Mouse (Mus musculus): ENCODE measurements at regions not wholly inside any gene's neighbourhood (a gene's known extent, or its start where the extent isn't known, plus 50 kb on each side); places are given as distances from the start of the nearest gene placed in this dataset.

DNA sequence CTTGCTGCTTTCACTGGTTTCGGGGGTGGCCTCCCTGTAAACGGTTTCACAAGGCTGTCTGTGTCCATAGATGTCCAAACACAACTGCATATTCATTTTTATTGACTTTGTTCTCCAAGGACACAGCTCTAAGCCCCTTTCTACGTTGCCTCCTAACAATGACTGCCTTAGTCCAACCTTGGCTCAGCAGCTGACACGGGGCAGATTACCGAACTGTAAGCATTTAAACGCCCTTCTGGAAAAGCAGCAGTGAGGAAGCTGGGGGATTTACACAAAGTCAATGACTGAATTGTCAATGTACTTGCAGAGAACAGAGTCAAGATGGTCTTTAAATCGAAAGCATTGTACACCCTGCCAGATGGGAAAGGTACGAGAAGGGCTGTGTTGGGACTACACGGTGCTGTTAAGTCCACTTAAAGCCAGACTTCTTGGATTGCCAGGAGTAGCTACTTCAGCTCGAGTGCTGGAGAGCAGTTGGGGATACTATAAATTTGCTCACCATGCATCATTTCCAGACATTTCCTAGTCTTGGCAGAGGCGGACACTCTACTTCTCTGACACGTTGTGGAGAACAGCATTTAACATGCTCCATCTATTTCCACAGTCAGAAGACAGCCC lies 149.0 kb downstream of the Dact1 start:
- 58% methylated on average over 12 of the region's 12 CpGs for WGBS
- no peaks in the 10 kb centered on the region for H3K4me1 ChIP-seq (ENCODE audit: control insufficient read depth, insufficient read depth, insufficient read length, low read length)
- no peak overlapping the region for H3K27ac ChIP-seq (ENCODE audit: insufficient read depth, low read depth, low read length)
- TF ChIP-seq POLR2A (IDR thresholded peaks at IDR 0.05; ENCODE audit: low read depth, low read length) (no peak), CTCF (IDR thresholded peaks at IDR 0.05; ENCODE audit: extremely low read depth, insufficient read length, insufficient replicate concordance, low read depth, low read length) (no peak)
- no peaks in the 10 kb centered on the region for H3K36me3 ChIP-seq (ENCODE audit: control insufficient read depth, insufficient read depth, low read length)
- H3K4me3 ChIP-seq (ENCODE audit: low read depth, low read length) = no peak overlapping the region
- H3K27me3 ChIP-seq (ENCODE audit: control insufficient read depth, insufficient read depth, low read length) = no peaks in the 10 kb centered on the region

- Histone ChIP-seq H3K4me3 (ENCODE audit: low read depth, low read length) (no peak overlapping the region), H3K4me1 (ENCODE audit: control insufficient read depth, insufficient read depth, insufficient read length, low read length) (no peaks in the 10 kb centered on the region), H3K36me3 (ENCODE audit: control insufficient read depth, insufficient read depth, low read length) (no peaks in the 10 kb centered on the region), H3K27ac (ENCODE audit: insufficient read depth, low read depth, low read length) (no peak overlapping the region), H3K27me3 (ENCODE audit: control insufficient read depth, insufficient read depth, low read length) (no peaks in the 10 kb centered on the region)
- 78% methylated on average over 6 of the region's 6 CpGs for WGBS
- no peak for TF ChIP-seq CTCF (IDR thresholded peaks at IDR 0.05; ENCODE audit: extremely low read depth, insufficient read length, insufficient replicate concordance, low read depth, low read length)
- TF ChIP-seq POLR2A (IDR thresholded peaks at IDR 0.05; ENCODE audit: low read depth, low read length) = no peak
These were observed 151.0 kb downstream of the Dact1 start for GRCm38 (mm10) chr12:71460643-71461042.

DNA sequence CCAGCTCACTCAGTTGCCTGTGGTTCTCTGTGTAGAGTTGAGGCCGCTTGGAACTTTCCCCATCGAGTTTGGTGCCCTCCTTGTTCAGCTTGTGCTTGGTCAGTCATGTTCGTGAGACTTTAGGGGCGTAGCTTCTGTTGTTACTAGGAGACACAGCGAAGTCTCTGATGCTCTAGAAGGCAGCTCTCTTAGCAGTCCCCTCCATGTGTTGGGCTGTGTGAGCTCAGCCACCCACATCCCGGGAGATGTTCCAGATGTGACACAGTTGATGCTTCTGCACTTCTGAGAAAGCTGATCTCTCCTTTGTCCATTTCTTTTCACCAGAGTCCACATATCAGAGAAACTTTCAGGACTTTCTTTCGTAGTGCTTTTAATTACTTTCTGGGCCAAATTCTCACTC lies 158.1 kb downstream of the Dact1 start:
- no peaks in the 10 kb centered on the region for H3K4me1 ChIP-seq (ENCODE audit: control insufficient read depth, insufficient read depth, insufficient read length, low read length)
- H3K27me3 ChIP-seq (ENCODE audit: control insufficient read depth, insufficient read depth, low read length) = no peaks in the 10 kb centered on the region
- 81% methylated on average over 7 of the region's 7 CpGs for WGBS
- no peak overlapping the region for H3K27ac ChIP-seq (ENCODE audit: insufficient read depth, low read depth, low read length)
- H3K4me3 ChIP-seq (ENCODE audit: low read depth, low read length) = no peak overlapping the region
- H3K36me3 ChIP-seq (ENCODE audit: control insufficient read depth, insufficient read depth, low read length) = no peaks in the 10 kb centered on the region
- TF ChIP-seq POLR2A (IDR thresholded peaks at IDR 0.05; ENCODE audit: low read depth, low read length) = no peak
- no peak for TF ChIP-seq CTCF (IDR thresholded peaks at IDR 0.05; ENCODE audit: extremely low read depth, insufficient read length, insufficient replicate concordance, low read depth, low read length)

DNA sequence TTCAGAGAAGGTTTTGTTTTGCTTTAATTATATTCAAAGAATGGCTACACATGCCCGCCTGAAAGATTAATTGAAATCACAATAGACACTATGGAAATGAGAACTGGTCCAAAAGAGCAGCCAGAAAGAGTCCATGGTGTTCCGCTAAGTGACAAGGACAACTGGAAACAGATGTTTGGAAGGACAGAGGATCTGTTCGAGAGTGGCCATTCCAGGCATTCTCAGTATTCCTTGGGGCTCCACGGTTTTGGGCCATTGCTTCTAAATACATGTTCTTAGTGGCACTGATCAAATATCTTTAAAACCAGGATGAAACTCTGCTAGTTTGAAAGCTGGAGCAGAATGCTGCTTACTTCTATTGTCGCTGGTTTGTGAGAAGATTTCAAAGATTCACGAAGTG lies 158.6 kb downstream of the Dact1 start:
- TF ChIP-seq CTCF (IDR thresholded peaks at IDR 0.05; ENCODE audit: extremely low read depth, insufficient read length, insufficient replicate concordance, low read depth, low read length) (no peak), POLR2A (IDR thresholded peaks at IDR 0.05; ENCODE audit: low read depth, low read length) (no peak)
- Histone ChIP-seq H3K36me3 (ENCODE audit: control insufficient read depth, insufficient read depth, low read length) (no peaks in the 10 kb centered on the region), H3K27ac (ENCODE audit: insufficient read depth, low read depth, low read length) (no peak overlapping the region), H3K27me3 (ENCODE audit: control insufficient read depth, insufficient read depth, low read length) (no peaks in the 10 kb centered on the region), H3K4me1 (ENCODE audit: control insufficient read depth, insufficient read depth, insufficient read length, low read length) (no peaks in the 10 kb centered on the region), H3K4me3 (ENCODE audit: low read depth, low read length) (no peak overlapping the region)
- 77% methylated on average over 6 of the region's 6 CpGs for WGBS

DNA sequence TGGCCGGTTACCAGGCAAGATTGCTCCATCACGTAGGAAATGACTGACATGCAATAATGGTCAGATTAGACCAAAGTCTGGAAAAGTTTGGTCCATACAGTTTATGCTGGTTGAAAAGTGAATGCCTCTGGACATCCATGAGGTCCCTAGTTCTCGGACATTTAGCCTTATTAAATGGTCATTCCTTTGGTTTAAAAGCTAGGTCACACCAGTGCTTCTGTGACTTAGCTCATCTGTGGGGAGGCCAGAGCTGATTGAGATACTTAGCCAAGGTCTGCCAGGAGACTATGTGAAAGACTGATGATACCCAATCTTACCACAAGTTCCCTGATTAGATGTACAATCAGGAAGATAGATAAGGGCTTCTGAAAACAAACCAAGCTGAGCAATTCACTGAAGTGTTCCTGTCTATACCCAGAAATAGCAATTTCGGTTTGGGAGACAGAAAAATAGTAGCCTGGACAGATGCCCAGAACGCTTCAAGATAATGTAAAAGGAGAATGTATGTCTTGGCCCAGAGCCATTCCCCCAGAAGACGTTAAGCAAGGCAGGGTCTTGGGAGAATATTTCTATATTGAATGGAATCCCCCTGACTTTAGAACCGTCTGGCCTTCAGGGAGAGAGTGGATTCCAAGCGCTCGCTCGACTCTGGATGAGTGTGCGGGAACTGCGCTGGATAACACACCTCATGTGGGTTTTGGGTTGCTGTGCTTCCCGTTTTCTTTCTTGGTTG lies 161.5 kb downstream of the Dact1 start:
- Histone ChIP-seq H3K27ac (ENCODE audit: insufficient read depth, low read depth, low read length) (no peak overlapping the region), H3K4me1 (ENCODE audit: control insufficient read depth, insufficient read depth, insufficient read length, low read length) (no peaks in the 10 kb centered on the region), H3K4me3 (ENCODE audit: low read depth, low read length) (no peak overlapping the region), H3K36me3 (ENCODE audit: control insufficient read depth, insufficient read depth, low read length) (no peaks in the 10 kb centered on the region), H3K27me3 (ENCODE audit: control insufficient read depth, insufficient read depth, low read length) (no peaks in the 10 kb centered on the region)
- no peak for TF ChIP-seq POLR2A (IDR thresholded peaks at IDR 0.05; ENCODE audit: low read depth, low read length)
- TF ChIP-seq CTCF (IDR thresholded peaks at IDR 0.05; ENCODE audit: extremely low read depth, insufficient read length, insufficient replicate concordance, low read depth, low read length) = no peak
- WGBS = 76% methylated on average over 13 of the region's 13 CpGs

DNA sequence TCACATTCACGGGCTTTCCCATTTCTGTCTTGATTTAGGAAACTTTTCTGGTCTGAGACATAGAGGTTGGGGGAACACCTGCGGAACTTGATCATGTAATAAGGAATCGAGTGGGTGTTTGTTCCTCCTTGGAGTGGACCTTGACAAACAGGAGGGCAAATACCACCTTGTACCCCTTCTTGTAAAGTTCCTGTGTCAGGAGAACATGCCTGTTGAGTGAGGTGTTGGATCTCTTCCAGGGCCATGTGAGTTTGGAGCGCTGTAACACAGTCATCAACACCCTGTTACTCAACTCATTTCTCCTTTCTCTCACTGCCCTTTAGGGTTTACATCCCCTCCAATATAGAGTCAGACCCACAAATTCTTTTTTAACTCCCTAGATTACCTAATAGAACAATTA lies 162.0 kb downstream of the Dact1 start:
- Histone ChIP-seq H3K36me3 (ENCODE audit: control insufficient read depth, insufficient read depth, low read length) (no peaks in the 10 kb centered on the region), H3K27ac (ENCODE audit: insufficient read depth, low read depth, low read length) (no peak overlapping the region), H3K4me1 (ENCODE audit: control insufficient read depth, insufficient read depth, insufficient read length, low read length) (no peaks in the 10 kb centered on the region), H3K27me3 (ENCODE audit: control insufficient read depth, insufficient read depth, low read length) (no peaks in the 10 kb centered on the region), H3K4me3 (ENCODE audit: low read depth, low read length) (no peak overlapping the region)
- 83% methylated on average over 4 of the region's 4 CpGs for WGBS
- no peak for TF ChIP-seq CTCF (IDR thresholded peaks at IDR 0.05; ENCODE audit: extremely low read depth, insufficient read length, insufficient replicate concordance, low read depth, low read length)
- TF ChIP-seq POLR2A (IDR thresholded peaks at IDR 0.05; ENCODE audit: low read depth, low read length) = no peak

GRCm38 (mm10) chr12:71476238-71476637 lies 166.6 kb downstream of the Dact1 start:
- no peaks in the 10 kb centered on the region for H3K4me1 ChIP-seq (ENCODE audit: control insufficient read depth, insufficient read depth, insufficient read length, low read length)
- H3K27me3 ChIP-seq (ENCODE audit: control insufficient read depth, insufficient read depth, low read length) = no peaks in the 10 kb centered on the region
- H3K27ac ChIP-seq (ENCODE audit: insufficient read depth, low read depth, low read length) = no peak overlapping the region
- TF ChIP-seq CTCF (IDR thresholded peaks at IDR 0.05; ENCODE audit: extremely low read depth, insufficient read length, insufficient replicate concordance, low read depth, low read length) = no peak
- no peak for TF ChIP-seq POLR2A (IDR thresholded peaks at IDR 0.05; ENCODE audit: low read depth, low read length)
- WGBS = 64% methylated on average over 4 of the region's 4 CpGs
- H3K36me3 ChIP-seq (ENCODE audit: control insufficient read depth, insufficient read depth, low read length) = no peaks in the 10 kb centered on the region
- H3K4me3 ChIP-seq (ENCODE audit: low read depth, low read length) = no peak overlapping the region

Measured in small intestine, adult 2 months (tissue).